Mouse (Mus musculus) embryo, embryonic 10.5 days (tissue): ENCODE data around the gene Rpp30.
A peak's percentile ranks its signal among the peaks of the same experiment; 100 is the strongest.

ENCODE experiments used
- DNase-seq: peaks from one replicate; pipeline ENCODE4 v3.0.0-alpha.2; 2015; ENCODE audit warnings: low spot score

Rpp30 gene

DNA sequence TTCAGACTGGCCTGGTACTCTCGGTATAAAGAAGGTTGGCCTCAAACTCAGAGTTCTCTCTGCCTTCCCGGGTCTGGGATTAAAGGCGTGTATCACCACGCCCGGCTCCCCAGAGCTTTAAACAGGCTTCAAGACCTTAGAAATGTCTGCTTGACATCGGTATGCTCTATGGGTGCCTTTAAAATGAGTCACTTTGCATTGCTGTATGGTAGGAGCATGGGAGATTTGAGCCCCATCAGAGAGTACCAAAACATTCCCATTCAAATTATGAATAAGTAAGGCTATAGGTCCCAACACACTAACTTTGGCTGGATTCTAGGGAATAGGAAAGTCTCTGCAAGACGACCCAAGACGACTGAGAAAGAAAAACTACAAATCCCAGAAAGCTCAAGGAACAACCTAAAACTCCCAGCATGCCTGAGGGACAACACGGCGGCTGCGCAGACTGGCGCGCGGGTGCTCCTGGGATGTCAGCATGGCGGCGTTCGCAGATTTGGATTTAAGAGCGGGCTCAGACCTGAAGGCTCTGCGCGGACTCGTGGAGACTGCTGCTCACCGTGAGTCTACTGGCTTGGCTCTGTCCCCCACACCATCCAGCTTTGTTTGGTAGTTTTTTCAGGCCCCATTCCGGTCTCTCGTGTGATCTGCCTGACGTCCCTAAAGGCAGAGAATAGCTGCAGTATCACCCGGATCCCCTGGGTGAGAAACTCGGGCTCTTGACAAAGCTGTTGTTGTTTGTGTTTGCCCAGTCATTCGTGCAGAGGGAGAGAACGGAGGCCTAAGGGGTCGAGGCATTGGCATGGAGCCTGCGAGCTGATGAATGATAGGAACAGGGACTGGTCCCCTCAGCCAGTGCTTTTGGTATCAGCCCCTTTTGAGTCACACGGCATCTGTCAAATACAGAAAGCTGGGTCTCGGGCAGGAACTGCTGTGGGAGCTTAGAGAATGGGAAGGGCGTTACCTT is at the start of gene Rpp30:
Gene Rpp30 (plus strand): TSS at position 455 of the 964 bp plus-strand sequence.
- DNase-seq, result peak; percentile 93

DNA sequence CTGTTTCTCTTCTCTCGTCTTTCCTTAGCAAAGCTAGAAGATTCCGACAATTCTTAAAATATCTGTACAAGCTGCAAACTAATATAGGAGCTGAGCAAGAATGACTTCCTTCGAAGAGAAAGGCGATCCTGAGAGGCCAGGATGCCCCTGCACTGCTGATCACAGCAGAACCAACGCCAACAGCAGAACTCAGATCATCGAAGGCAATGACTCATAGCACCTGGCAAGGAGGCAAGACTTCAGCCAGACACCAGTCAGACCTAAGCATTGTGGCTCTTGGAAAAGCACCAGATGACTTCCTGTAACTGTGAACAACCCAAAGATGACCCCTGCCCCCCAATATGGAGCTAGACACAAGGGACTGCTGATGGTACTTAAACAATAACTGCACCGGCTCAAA is 37.5 kb upstream of the Rpp30 start:
- DNase-seq, result no peak

DNA sequence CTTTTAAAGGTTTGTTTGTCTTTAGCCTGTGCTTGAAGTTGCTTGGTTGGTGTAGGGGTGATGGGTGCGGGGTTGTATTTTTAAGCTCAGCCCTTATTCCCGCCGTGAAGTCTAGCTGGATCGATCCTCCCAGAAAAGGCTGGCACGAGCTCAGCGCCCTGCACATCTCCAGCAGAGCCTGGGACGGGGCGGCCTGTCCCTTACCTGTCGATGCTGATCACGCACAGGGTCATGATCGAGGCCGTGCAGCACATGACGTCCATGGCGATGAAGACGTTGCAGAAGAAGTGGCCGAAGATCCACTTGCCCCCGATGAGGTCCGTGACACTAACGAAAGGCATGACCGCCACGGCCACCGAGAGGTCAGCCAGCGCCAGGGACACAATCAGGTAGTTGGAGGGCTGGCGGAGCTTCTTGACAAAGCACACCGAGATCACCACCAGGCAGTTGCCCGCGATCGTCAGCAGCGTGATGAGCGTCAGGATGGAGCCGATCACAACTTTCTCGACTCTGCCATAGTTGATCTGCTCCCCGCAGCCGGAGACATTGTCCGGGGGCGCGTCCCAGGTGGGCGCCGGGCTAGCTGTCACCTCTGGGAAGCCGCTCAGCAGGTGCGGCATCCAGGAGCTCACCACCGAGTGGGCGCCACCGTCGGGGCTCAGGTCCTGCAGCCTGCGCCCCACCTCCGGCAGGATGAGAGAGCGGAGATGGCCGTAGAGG is 26.9 kb upstream of the Rpp30 start:
- peak; percentile 17 for DNase-seq

DNA sequence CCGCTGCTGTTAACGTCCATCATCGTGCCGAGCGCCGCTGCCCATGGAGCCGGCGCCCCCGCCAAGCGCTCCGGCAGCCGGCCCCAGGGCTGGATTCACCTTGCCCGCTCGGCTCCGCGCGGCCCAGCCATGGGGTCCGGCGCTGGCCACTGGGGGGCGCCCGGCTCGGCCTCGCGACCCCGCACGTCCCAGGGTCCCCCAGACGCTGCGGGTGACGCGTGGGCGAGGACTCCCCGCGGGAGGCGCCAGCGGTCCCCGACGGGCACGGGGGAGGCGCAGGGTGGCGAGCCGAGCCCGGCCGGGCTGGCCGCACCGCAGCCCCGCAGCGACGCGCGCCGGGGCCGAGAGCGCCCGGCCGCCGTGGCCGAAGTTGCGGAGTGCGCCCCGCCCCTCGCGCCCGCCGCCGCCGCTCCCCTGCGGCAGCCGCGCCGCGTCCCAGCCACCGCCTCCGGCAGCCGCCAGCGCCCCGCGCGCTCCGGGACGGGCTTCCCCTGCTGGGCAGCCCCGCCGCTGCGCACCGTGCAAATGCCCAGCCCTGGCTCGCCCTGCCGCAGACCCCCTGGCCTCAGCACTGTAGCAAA is 26.2 kb upstream of the Rpp30 start, which contains the start of gene Htr7:
Gene Htr7 (minus strand): TSS at position 277 of the 581 bp plus-strand sequence.
- peak; percentile 72 for DNase-seq

DNA sequence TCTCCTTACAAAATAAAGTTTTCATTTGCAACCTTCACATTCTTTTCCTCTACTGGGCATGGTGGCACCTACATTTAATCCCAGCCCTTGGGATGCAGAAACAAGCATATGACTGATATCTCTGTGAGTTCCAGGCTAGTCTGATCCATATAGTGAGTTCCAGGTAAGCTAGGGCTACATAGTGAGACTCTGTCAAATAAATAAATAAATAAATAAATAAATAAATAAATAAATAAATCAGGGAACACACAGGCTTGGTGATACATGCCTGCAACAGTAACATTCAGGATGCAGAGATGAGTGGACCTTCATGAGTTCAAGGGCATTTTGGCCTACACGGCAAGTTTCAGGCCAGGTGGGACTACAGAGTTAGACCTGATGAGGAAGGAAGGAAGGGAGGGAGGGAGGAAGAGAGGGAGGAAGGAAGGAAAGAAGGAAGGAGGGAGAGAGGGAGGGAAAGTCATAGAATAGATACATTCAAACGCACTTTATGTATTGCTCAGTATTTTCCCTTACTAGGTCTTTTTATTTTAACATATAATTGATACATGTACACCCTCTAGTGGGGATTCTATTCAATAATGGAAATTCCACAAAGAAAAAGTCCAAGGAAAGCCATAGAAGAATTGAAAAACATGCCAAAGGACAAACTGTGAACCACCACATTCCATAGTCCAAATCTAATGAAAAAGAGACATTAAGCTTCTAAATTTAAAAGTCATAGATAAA is 20.6 kb upstream of the Rpp30 start:
- no peak for DNase-seq

DNA sequence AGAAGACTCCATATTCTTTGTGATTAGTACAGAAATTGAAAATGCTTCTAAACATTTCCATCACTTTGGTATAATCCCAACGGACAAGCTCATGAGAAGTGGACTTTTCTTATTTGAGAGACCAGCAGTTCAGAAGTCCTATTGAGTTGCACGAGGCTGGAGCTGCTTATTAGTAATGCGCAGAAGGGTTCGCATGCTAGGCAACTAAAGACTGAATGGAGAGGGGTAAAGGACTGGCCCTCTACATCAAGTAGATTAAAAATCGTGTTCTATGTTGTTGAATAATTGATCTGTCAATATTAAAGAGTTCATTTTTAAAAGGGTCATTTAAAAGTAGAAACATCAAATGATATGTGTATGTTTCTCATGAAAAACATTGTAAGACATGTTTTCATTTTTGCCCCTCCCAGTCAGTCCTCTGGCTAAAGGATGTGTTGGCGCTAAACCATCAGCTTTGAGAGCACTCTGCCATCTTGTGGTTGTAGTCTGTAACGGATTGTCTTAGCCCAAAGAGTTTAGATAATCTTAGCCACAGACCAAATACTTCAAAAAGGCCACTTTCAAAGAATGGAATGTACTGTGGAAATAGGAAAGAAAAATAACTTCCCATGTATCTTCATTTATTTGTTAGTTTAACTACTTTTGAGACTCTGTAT is 782 bp upstream of the Rpp30 start:
- peak; percentile 88 for DNase-seq

DNA sequence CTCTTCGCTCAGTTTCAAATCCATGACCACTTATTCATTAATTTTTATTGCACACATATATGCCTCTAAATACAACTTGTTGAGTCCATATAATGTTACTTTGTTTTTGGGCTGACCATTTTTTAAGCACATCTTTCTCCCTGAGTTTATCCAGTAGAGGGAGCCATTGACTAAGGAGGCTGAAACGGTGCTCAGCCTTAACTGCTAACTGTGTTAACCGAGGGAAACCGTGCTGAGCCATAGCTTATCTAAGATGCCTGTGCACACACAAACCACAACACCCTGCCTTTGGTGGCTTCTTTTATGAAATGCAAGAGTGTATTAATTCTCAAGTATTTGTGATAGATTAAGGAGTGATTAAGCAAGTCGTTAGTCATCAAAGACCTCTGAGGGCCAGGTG is 7.3 kb downstream of the Rpp30 start:
- DNase-seq, result peak; percentile 72

DNA sequence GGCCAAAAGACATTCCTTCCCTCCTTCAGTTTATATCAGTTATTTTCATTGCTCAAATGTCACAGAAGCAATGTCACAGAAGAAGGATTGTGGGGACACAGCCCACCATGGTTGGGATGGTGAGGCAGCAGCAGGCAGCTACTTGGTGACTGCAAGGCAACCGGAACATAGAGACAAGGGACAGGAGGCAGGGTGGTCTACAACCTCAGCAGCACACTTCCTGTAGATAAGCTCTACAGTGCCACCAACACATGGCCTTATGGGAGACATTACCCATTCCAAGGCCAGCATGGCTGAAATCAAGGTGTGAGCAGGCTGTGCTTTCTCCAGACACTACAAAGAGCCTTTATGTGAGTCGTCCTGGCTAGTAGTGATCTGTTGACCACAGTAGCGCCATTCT is 13.7 kb downstream of the Rpp30 start:
- DNase-seq, result no peak

DNA sequence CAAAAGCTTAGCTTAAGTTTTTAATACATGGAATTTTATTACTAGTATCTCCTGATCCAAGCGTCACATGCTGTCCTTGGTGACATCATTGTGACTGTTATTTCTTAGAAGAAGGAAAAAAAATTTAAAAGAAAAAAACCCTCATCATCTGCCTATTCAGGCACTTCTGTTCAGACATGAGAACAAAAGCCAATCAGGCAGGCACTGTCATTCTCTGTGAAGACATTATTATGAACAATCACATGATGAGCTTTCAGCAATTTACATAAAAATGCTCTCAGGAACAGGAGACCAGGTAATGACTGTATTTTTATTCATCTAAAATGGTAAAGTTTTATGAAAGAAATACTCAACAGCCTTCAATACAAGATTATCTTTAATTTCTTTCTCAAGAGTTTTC is 14.7 kb downstream of the Rpp30 start:
- no peak for DNase-seq

DNA sequence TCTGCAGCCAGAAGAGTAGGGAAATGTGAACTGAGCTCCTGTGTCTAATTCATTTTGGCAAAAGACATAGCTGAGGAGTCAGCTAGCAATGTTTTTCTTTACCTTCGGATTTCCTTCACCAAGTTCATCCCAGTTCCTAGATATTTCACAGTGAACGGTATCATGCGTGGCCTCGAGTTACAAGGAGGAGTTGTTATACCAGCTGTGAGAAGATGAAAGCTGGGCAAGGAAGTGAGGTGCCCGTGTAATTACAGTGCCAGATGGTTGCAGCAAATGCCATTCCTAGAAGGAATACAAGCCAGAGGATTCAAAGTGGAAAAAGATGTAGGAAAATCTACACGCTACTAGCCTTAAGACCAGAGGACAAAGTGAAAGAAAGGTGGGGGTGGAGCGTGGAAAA is 15.4 kb downstream of the Rpp30 start:
- no peak for DNase-seq

DNA sequence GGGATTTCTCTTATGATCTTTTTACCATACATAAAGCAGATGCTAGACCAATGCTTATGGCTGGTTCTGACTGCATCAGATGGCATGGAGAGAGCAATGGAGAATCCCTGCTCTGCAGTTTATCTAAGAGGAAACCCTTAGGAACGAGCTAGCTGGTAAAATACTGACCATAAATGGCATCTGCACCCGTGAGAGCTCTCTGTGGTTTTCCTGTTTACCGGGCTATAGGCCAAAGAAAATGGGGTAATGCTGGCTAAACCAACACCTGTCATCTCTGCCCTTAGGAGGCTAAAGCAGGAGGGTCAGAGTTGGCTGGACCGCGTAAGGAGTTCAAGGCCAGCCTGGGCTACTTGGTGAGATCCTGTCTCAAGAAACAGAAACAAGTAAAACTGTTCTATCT is 20.4 kb downstream of the Rpp30 start:
- DNase-seq, result no peak

DNA sequence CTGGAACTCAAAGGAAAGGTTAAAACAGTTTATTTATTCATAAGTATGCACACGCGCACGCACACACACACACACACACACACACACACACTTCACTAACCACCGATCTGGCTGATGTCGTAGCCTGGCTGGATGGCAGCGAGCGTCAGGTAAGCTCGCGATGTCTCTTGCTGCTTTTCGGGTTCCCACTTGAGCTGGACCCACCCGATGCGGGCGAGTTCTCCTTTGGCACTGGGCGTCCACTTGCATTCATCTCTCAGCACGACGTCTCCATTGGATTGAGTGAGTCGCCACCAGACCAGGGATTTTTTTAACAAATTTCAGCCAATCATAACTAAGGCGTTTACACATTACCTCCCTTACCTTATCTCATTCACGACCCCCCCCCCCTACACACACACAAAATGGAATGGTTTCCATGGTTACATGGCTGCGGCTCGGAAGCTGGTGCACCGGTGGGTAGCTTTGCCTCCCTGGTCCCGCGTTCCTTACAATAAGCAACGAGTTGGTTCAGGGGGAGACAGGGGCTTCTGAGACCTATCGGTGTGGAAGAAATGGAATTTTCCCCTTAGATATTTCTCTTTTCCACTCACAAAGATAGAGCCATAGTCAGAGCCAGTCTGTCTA is 25.9 kb downstream of the Rpp30 start:
- DNase-seq, result no peak

DNA sequence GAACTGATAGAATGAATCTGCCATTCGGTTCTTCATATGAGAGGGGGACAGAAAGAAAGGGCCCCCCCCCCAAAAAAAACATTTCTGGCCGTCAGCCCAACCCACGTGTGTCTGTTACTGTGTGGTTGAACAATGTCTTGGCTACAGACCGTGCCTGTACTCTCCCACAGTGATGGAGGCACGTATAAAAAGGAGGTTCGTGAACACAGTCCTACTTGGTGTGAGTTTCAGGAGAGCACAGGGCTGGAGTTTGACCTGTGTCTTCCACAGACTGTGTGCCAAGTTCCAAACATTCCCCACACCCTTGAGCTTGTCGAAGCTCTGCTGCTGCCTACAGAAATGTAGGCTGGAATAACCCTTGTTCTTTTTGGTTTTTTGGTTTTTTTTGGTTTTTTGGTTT is 26.9 kb downstream of the Rpp30 start:
- no peak for DNase-seq

DNA sequence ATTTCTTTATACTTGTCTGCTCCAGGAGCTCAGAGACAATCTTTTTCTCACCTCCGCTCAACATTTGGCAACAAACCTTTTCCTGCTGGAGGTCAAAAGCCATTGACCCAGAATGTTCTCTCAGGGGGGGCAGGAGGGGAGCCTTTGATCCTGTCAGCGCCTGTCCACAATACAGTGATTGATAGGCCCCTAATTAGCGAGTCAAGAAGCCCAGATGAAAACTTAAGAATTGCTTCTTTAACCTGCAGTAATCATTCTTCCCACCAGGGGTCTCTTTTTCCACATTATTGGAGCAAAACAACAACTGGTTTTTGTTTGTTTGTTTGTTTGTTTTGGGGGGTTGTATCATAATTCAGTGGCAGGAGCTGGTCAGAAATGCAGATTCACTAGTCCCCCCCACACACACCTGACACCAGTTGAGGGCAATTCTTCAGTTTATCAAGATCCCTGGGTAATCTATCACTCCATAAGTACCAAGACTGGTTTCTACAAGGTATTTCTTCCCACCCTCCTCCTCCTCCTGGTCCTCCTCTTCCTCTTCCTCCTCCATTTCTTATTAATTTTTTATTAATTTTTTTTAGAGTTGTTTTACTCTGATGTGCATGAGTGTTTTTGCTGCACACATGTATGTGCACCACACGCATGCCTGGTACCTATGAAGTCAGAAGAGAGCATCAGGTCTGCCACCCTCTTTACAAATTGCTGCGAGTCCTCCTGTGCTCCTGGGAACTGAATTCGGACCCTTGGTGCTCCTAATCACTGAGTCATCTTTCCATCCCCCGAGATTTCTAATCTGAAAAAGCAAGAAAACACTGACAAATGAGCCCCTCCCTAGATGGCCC is 27.8 kb downstream of the Rpp30 start:
- peak; percentile 87 for DNase-seq

DNA sequence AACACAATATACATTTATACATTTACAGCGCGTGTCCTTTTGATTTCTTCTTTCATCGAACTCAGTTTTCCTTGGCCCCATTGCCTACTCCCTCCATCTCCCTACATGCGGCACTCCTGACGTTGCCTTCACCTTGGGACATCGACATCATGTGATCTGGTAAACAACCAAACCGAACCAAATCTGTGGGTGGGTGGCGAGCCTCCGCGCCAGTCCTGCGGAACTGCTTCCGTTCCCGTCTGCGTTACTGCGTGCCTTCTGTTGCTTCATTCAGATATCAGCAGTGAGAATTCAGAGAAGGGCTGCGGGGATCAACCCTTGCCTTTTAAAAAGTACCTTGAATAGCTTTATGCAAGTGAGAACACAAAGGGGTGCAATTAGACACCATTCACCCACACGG is 28.5 kb downstream of the Rpp30 start:
- DNase-seq, result no peak

DNA sequence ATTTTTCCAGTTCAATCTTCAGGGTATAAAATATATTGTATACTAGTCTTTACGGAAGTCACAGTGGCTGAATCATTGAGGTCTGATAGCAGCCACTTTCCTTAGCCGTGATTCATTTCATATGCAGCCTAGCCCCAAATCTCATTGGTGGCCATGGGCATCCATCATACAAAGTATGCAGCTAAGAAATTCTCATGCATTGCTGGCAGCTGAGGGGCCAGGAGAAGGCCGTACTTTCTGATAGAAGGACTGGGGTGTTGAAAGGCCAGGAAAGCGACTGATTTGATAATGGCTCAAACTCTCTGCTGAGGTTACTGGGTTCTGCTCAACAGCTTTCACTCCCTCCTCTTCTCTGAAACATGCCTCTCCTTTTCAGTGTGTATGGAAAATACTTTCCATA is 32.7 kb downstream of the Rpp30 start:
- no peak for DNase-seq

DNA sequence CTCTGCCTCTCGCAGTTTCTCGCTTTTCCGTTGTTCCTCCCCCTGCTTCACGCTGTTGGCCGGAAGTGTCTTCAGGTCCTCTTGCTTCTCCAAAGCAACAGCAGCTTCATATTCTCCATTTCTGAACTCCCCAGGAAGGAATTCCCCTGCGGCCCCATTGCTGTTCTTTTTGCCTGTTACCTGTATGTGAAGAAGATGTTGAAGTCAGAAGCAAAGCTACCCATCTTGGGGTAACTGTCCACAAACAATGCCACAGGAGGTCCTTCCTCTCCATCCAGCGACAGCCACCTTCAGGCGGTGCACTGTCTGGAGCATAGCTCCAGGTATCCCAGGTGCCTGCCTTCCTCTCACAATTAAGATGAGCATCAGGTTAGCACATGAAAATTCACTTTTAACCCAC is 35.7 kb downstream of the Rpp30 start:
- DNase-seq, result no peak

DNA sequence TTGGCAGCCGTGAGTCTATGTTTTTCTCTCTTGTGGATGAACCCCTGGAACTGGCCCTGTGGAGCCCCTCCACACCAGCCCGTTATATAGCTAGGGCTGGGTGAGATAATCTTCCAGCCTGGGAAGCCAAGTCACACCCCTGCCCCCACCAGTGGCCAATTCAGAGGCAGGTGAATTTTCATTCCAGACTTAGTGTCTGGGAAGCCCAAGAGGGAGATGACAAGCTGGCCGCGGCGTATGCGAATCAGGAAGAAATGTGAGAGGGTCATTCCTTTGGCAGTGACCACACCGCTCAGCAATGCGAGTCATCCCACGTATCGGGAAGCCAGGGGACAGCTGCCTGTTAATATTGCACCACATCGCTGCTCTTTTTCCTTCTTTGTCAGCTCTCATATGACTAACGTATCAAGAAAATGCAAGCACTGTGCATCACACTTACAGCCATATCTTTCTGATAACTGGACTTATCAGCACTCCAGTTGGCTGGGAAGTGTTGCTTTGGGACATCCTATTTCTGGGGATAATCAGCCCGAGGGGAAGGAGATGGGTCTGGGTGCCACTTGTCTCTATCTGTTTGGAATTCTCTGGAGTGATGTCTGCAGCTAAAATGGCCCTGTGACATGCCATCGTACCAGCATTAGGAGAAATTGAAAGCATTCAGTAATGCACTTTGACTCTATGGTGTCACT is 36.4 kb downstream of the Rpp30 start, which contains the start of gene Ankrd1:
Gene Ankrd1 (minus strand): TSS at position 317 of the 689 bp plus-strand sequence.
- DNase-seq, result peak; percentile 15

DNA sequence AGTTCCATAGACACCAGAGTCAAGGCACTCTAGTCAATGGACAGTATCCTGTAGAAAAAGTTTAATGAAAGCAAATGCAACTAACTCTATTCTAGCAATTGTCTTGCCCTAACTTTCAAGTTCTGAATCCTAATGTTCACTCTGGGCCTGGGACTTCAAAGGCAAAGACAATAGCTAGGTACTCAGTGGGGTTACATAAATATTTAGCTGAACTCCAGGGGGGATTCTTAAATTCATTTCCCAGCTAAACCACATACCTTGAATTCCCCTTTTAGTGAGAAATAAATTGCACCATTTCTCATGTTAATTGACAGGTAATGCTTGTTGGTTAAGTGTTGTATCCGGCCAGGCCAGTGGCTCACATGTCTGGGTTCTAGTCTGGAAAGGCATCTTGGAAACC is 40.7 kb downstream of the Rpp30 start:
- DNase-seq, result no peak
